Comparison of ENCODE assay signal across 10 mouse cellular contexts in the genomic region with DNA sequence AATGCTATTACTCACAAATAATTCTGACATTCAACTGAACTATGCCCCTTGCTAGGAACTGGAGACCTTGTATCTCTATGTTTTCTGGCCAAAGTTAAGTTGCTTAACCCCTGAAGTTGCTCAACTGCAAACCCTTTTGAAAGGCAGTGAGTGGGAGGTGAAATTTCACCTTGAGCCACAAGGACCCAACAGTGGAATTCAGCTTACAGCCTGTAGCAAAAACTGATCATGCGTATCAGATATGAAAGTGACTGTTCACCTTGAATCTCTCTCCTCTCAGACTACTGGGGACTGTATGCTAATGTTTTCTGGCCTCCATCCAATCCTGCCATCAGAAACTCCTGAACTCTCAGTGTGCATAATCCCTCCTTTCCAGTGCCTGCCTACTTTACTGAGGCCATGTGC.
DNase-seq lines count a peak whose midpoint lies in the region; ATAC-seq and TF ChIP-seq lines count a peak whose summit lies in the region.
"Had no signal": no experiment of that assay in that cellular context is flagged by ENCODE, and none has a peak within 500 bp of the region (broad histone marks: within the 10 kb centered on the region; RNA-seq: fewer than 3 reads in every experiment).

No protein-coding gene starts in this region.

- DNase-seq in heart, postnatal 14 days, result no peak
- DNase-seq in 416B (ENCODE audit: low read depth), result peak; percentile 34
- peak; percentile 19 for DNase-seq in NIH3T3 (ENCODE audit: low read depth)
- peak; percentile 45 for DNase-seq in kidney, postnatal 0 days (ENCODE audit: low spot score)
- DNase-seq in urinary bladder, postnatal 10 days (ENCODE audit: low spot score), result no peak
- no peak for DNase-seq in gastrocnemius, adult 8-10 months (ENCODE audit: low spot score in 2 of 2)
- DNase-seq: spleen, adult 18-20 months had no signal

- H3K9me3 ChIP-seq in heart, embryonic 16.5 days (replicated peaks; ENCODE audit: control insufficient read depth, low read length), result no peaks in the 10 kb centered on the region
- no peaks in the 10 kb centered on the region for H3K9me3 ChIP-seq in kidney, postnatal 0 days (replicated peaks; ENCODE audit: low read length)
- H3K9me3 ChIP-seq: forebrain, embryonic 12.5 days had no signal

- H3K27ac ChIP-seq in heart, embryonic 16.5 days (ENCODE audit: low read length), result peak overlapping the region; percentile 37
- peak overlapping the region; percentile 47; the same call in 1 of the 2 replicates for H3K27ac ChIP-seq in kidney, postnatal 0 days
- H3K27ac ChIP-seq: forebrain, embryonic 12.5 days had no signal

- H3K4me3 ChIP-seq in heart, embryonic 16.5 days (ENCODE audit: low read length), result no peak overlapping the region
- H3K4me3 ChIP-seq in kidney, postnatal 0 days (replicated peaks; ENCODE audit: low read depth, low read length), result no peak overlapping the region
- H3K4me3 ChIP-seq: forebrain, embryonic 12.5 days had no signal

- 57% methylated on average over 1 of the region's 1 CpGs for WGBS in heart, embryonic 16.5 days
- 50% methylated on average over 1 of the region's 1 CpGs for WGBS in kidney, postnatal 0 days

- intact Hi-C loops in heart, postnatal 14 days (cut with DNase I), result no loop called here

- H3K27me3 ChIP-seq in heart, embryonic 16.5 days (ENCODE audit: control insufficient read depth, insufficient read depth, low read length), result no peaks in the 10 kb centered on the region
- H3K27me3 ChIP-seq in kidney, postnatal 0 days (ENCODE audit: insufficient read depth, low read length), result no peaks in the 10 kb centered on the region

- no peak overlapping the region for H3K4me2 ChIP-seq in heart, embryonic 16.5 days (ENCODE audit: low read depth, low read length)
- H3K4me2 ChIP-seq in kidney, postnatal 0 days (ENCODE audit: low read length), result no peak overlapping the region
- H3K4me2 ChIP-seq: forebrain, embryonic 12.5 days had no signal

- peaks cover 46% of the 10 kb centered on the region for H3K36me3 ChIP-seq in heart, embryonic 16.5 days (ENCODE audit: control insufficient read depth, insufficient read depth)
- no peaks in the 10 kb centered on the region for H3K36me3 ChIP-seq in kidney, postnatal 0 days (ENCODE audit: insufficient read depth, low read length)

- TF ChIP-seq CTCF in kidney, postnatal 0 days (IDR thresholded peaks at IDR 0.05; ENCODE audit: low read depth), result no peak

- H3K9ac ChIP-seq in heart, embryonic 16.5 days (ENCODE audit: low read length), result no peak overlapping the region
- no peak overlapping the region for H3K9ac ChIP-seq in kidney, postnatal 0 days (ENCODE audit: low read depth, low read length)
- H3K9ac ChIP-seq: forebrain, embryonic 12.5 days had no signal

- ATAC-seq in heart, embryonic 16.5 days (replicated peaks; ENCODE audit: extremely low read depth, insufficient read depth, low FRiP score), result peak; percentile 34; the same call in 1 of the 2 replicates
- peak; percentile 18; the same call in 1 of the 2 replicates for ATAC-seq in kidney, postnatal 0 days (replicated peaks; ENCODE audit: low FRiP score, low read depth)
- no peak for ATAC-seq in monocyte, adult 5-6 weeks (replicated peaks; ENCODE audit: insufficient number of reproducible peaks, low FRiP score, low TSS enrichment, poor library complexity, severe bottlenecking)

- H3K4me1 ChIP-seq in heart, embryonic 16.5 days (ENCODE audit: control insufficient read depth, insufficient read depth, low read length), result peaks cover 36% of the 10 kb centered on the region
- peaks cover 36% of the 10 kb centered on the region for H3K4me1 ChIP-seq in kidney, postnatal 0 days (replicated peaks; ENCODE audit: insufficient read depth, low read length)

Comparison
In these comparisons a context has a peak if more than half of its experiments do, and no peak if none do; other contexts are left out.
1. DNase-seq: peak in 416B (single experiment), NIH3T3 (single experiment) and kidney, postnatal 0 days (single experiment); none in heart, postnatal 14 days (0 of 2), urinary bladder, postnatal 10 days (single experiment) and gastrocnemius, adult 8-10 months (0 of 2).